Mouse (Mus musculus): ENCODE measurements around the gene Pxdn. TPM values are rescaled to one million over a fixed set of nuclear protein-coding genes. Genes with fewer than 3 reads are reported as not detected.

Pxdn gene
- polyA plus RNA-seq, 1 experiment = 50.5 TPM

- H3K36me3 ChIP-seq (ENCODE audit: control insufficient read depth, insufficient read depth) = no peaks in the 10 kb centered on the region
Observed at GRCm38 (mm10) chr12:30035841-30036568, 98.6 kb downstream of the Pxdn start.

GRCm38 (mm10) chr12:30036569-30037055 is 99.2 kb downstream of the Pxdn start:
- TF ChIP-seq REST (IDR thresholded peaks at IDR 0.05; ENCODE audit: insufficient read depth, insufficient read length) (no peak), CEBPB (IDR thresholded peaks at IDR 0.05; ENCODE audit: insufficient read depth, poor library complexity, severe bottlenecking) (no peak), POLR2AphosphoS2 (IDR thresholded peaks at IDR 0.05; ENCODE audit: insufficient read length, low read depth) (no peak), E2F4 (IDR thresholded peaks at IDR 0.05; ENCODE audit: insufficient read depth) (no peak), MYOD1 (IDR thresholded peaks at IDR 0.05; ENCODE audit: control insufficient read depth in 1 of 3, insufficient read length in 2 of 3, low read depth in 2 of 3) (peak in 2 of 3 experiments; percentile 70 to 76), TCF12 (IDR thresholded peaks at IDR 0.05; ENCODE audit: insufficient read depth, poor library complexity, severe bottlenecking) (peak; percentile 15), POLR2A (IDR thresholded peaks at IDR 0.05; ENCODE audit: insufficient read length, low read depth) (no peak), SRF (IDR thresholded peaks at IDR 0.05; ENCODE audit: control insufficient read depth, insufficient read length, low read depth) (no peak), TCF3 (IDR thresholded peaks at IDR 0.05; ENCODE audit: insufficient read length, low read depth) (no peak), USF1 (IDR thresholded peaks at IDR 0.05; ENCODE audit: low read depth) (no peak), MYOG (IDR thresholded peaks at IDR 0.05; ENCODE audit: control insufficient read depth in 1 of 3, insufficient read depth in 1 of 3, insufficient read length in 2 of 3, low read depth in 2 of 3) (peak in 1 of 3 experiments; percentile 32), MAX (IDR thresholded peaks at IDR 0.05; ENCODE audit: low read depth) (no peak)
- no peak overlapping the region for H3ac ChIP-seq (ENCODE audit: control insufficient read depth, insufficient read length)
- no peaks in the 10 kb centered on the region for H3K79me2 ChIP-seq (ENCODE audit: control insufficient read depth, insufficient read depth)
- no peaks in the 10 kb centered on the region for H3K27me3 ChIP-seq (ENCODE audit: control insufficient read depth, insufficient read depth, insufficient read length)
- no peak overlapping the region for H3K4me3 ChIP-seq
- no peaks in the 10 kb centered on the region for H3K36me3 ChIP-seq (ENCODE audit: control insufficient read depth, insufficient read depth)
- H3K4me2 ChIP-seq (ENCODE audit: low read depth) = peak overlapping the region; percentile 3

More at GRCm38 (mm10) chr12:30035841-30036568, 98.6 kb downstream of the Pxdn start:
- H3K79me2 ChIP-seq (ENCODE audit: control insufficient read depth, insufficient read depth) = no peaks in the 10 kb centered on the region
- no peak overlapping the region for H3K4me3 ChIP-seq
- no peak overlapping the region for H3ac ChIP-seq (ENCODE audit: control insufficient read depth, insufficient read length)
- H3K4me2 ChIP-seq (ENCODE audit: low read depth) = peak overlapping the region; percentile 3
- H3K27me3 ChIP-seq (ENCODE audit: control insufficient read depth, insufficient read depth, insufficient read length) = no peaks in the 10 kb centered on the region
- TF ChIP-seq MYOD1 (IDR thresholded peaks at IDR 0.05; ENCODE audit: control insufficient read depth in 1 of 3, insufficient read length in 2 of 3, low read depth in 2 of 3) = no peak
- TF ChIP-seq MYOG (IDR thresholded peaks at IDR 0.05; ENCODE audit: control insufficient read depth in 1 of 3, insufficient read depth in 1 of 3, insufficient read length in 2 of 3, low read depth in 2 of 3) = no peak
- TF ChIP-seq CEBPB (IDR thresholded peaks at IDR 0.05; ENCODE audit: insufficient read depth, poor library complexity, severe bottlenecking) = no peak
- TF ChIP-seq POLR2A (IDR thresholded peaks at IDR 0.05; ENCODE audit: insufficient read length, low read depth) = no peak
- TF ChIP-seq MAX (IDR thresholded peaks at IDR 0.05; ENCODE audit: low read depth) = no peak
- TF ChIP-seq TCF3 (IDR thresholded peaks at IDR 0.05; ENCODE audit: insufficient read length, low read depth) = no peak
- TF ChIP-seq SRF (IDR thresholded peaks at IDR 0.05; ENCODE audit: control insufficient read depth, insufficient read length, low read depth) = no peak
- TF ChIP-seq USF1 (IDR thresholded peaks at IDR 0.05; ENCODE audit: low read depth) = no peak
- TF ChIP-seq TCF12 (IDR thresholded peaks at IDR 0.05; ENCODE audit: insufficient read depth, poor library complexity, severe bottlenecking) = no peak

- H3K27me3 ChIP-seq (ENCODE audit: control insufficient read depth, insufficient read depth, insufficient read length) = no peaks in the 10 kb centered on the region
- no peaks in the 10 kb centered on the region for H3K79me2 ChIP-seq (ENCODE audit: control insufficient read depth, insufficient read depth)
- TF ChIP-seq TCF3 (IDR thresholded peaks at IDR 0.05; ENCODE audit: insufficient read length, low read depth) (no peak), CEBPB (IDR thresholded peaks at IDR 0.05; ENCODE audit: insufficient read depth, poor library complexity, severe bottlenecking) (no peak), E2F4 (IDR thresholded peaks at IDR 0.05; ENCODE audit: insufficient read depth) (no peak), TCF12 (IDR thresholded peaks at IDR 0.05; ENCODE audit: insufficient read depth, poor library complexity, severe bottlenecking) (no peak), POLR2A (IDR thresholded peaks at IDR 0.05; ENCODE audit: insufficient read length, low read depth) (no peak), REST (IDR thresholded peaks at IDR 0.05; ENCODE audit: insufficient read depth, insufficient read length) (no peak), MYOD1 (IDR thresholded peaks at IDR 0.05; ENCODE audit: control insufficient read depth in 1 of 3, insufficient read length in 2 of 3, low read depth in 2 of 3) (no peak), USF1 (IDR thresholded peaks at IDR 0.05; ENCODE audit: low read depth) (no peak), POLR2AphosphoS2 (IDR thresholded peaks at IDR 0.05; ENCODE audit: insufficient read length, low read depth) (no peak)
Observed at GRCm38 (mm10) chr12:30039565-30039964, 102.2 kb downstream of the Pxdn start.

GRCm38 (mm10) chr12:30040150-30040549 is 102.7 kb downstream of the Pxdn start:
- no peaks in the 10 kb centered on the region for H3K27me3 ChIP-seq (ENCODE audit: control insufficient read depth, insufficient read depth, insufficient read length)
- H3K79me2 ChIP-seq (ENCODE audit: control insufficient read depth, insufficient read depth) = no peaks in the 10 kb centered on the region
- no peak overlapping the region for H3K4me3 ChIP-seq
- H3K4me2 ChIP-seq (ENCODE audit: low read depth) = no peak overlapping the region
- no peak for TF ChIP-seq E2F4 (IDR thresholded peaks at IDR 0.05; ENCODE audit: insufficient read depth)
- no peak for TF ChIP-seq MYOD1 (IDR thresholded peaks at IDR 0.05; ENCODE audit: control insufficient read depth in 1 of 3, insufficient read length in 2 of 3, low read depth in 2 of 3)
- H3K36me3 ChIP-seq (ENCODE audit: control insufficient read depth, insufficient read depth) = no peaks in the 10 kb centered on the region
- no peak overlapping the region for H3ac ChIP-seq (ENCODE audit: control insufficient read depth, insufficient read length)

More at GRCm38 (mm10) chr12:30039565-30039964, 102.2 kb downstream of the Pxdn start:
- Histone ChIP-seq H3ac (ENCODE audit: control insufficient read depth, insufficient read length) (no peak overlapping the region), H3K4me3 (no peak overlapping the region), H3K4me2 (ENCODE audit: low read depth) (no peak overlapping the region), H3K36me3 (ENCODE audit: control insufficient read depth, insufficient read depth) (no peaks in the 10 kb centered on the region)

GRCm38 (mm10) chr12:30048848-30049247 is 111.4 kb downstream of the Pxdn start:
- no peaks in the 10 kb centered on the region for H3K79me2 ChIP-seq (ENCODE audit: control insufficient read depth, insufficient read depth)
- peaks cover 5% of the 10 kb centered on the region for H3K27me3 ChIP-seq (ENCODE audit: control insufficient read depth, insufficient read depth, insufficient read length)
- no peak overlapping the region for H3K4me3 ChIP-seq
- H3K4me2 ChIP-seq (ENCODE audit: low read depth) = no peak overlapping the region
- no peak for TF ChIP-seq USF1 (IDR thresholded peaks at IDR 0.05; ENCODE audit: low read depth)
- TF ChIP-seq E2F4 (IDR thresholded peaks at IDR 0.05; ENCODE audit: insufficient read depth) = no peak
- TF ChIP-seq MYOG (IDR thresholded peaks at IDR 0.05; ENCODE audit: control insufficient read depth in 1 of 3, insufficient read depth in 1 of 3, insufficient read length in 2 of 3, low read depth in 2 of 3) = no peak
- H3ac ChIP-seq (ENCODE audit: control insufficient read depth, insufficient read length) = no peak overlapping the region
- no peaks in the 10 kb centered on the region for H3K36me3 ChIP-seq (ENCODE audit: control insufficient read depth, insufficient read depth)

Data from myocyte (in vitro differentiated cells).